Mouse (Mus musculus) neural tube, embryonic 11.5 days (tissue): ENCODE results near the gene Pon2. TPM values are rescaled to one million over a fixed set of nuclear protein-coding genes. Genes with fewer than 3 reads are reported as not detected.

Source experiments
- ATAC-seq: fragments of 200-750 bp; cut with Nextera tagmentation; 2 replicates; pipeline ENCODE4 v1.8.0; 2017; ENCODE audit warnings: moderate number of reproducible peaks, mild to moderate bottlenecking, moderate TSS enrichment, moderate library complexity; ENCODE audit not compliant: insufficient read depth, low FRiP score, low TSS enrichment
- DNase-seq: peaks from one replicate; pipeline ENCODE4 v3.0.0-alpha.2; 2015; ENCODE audit warnings: low spot score
- H3K27ac ChIP-seq: fragments of 300-500 bp; sonication (generic); 2 replicates; pipeline ENCODE4 v1.5.1; 2014; ENCODE audit warnings: low read depth, mild to moderate bottlenecking, low read length
- H3K27me3 ChIP-seq: fragments of 300-500 bp; sonication (generic); 2 replicates; pipeline ENCODE4 v1.6.1; 2014; ENCODE audit warnings: mild to moderate bottlenecking, low read length, mixed read lengths; ENCODE audit not compliant: control insufficient read depth, insufficient read depth
- H3K36me3 ChIP-seq: fragments of 300-500 bp; sonication (generic); 2 replicates; pipeline ENCODE4 v1.6.1; 2014; ENCODE audit warnings: mild to moderate bottlenecking, low read length, moderate library complexity, mixed read lengths; ENCODE audit not compliant: control insufficient read depth, insufficient read depth
- H3K4me1 ChIP-seq: fragments of 300-500 bp; sonication (generic); 2 replicates; pipeline ENCODE4 v1.6.1; 2014; ENCODE audit warnings: low read length, mixed read lengths; ENCODE audit not compliant: control insufficient read depth, insufficient read depth
- H3K4me2 ChIP-seq: fragments of 300-500 bp; sonication (generic); 2 replicates; pipeline ENCODE4 v1.6.1; 2014; ENCODE audit warnings: low read depth, mild to moderate bottlenecking, moderate library complexity
- H3K4me3 ChIP-seq: fragments of 300-500 bp; sonication (generic); 2 replicates; pipeline ENCODE4 v1.5.1; 2014; ENCODE audit warnings: low read depth, low read length
- H3K9ac ChIP-seq: fragments of 300-500 bp; sonication (generic); 2 replicates; pipeline ENCODE4 v1.6.1; 2014; ENCODE audit warnings: mild to moderate bottlenecking, low read length
- H3K9me3 ChIP-seq: fragments of 300-500 bp; sonication (generic); 2 replicates; pipeline ENCODE4 v1.6.1; 2016; ENCODE audit warnings: low read length; ENCODE audit not compliant: control insufficient read depth
- WGBS: fragments of 180-500 bp; shearing (Covaris S2); extraction: QIAGEN DNeasy Blood & Tissue Kit; methylation state at CpG from one replicate; pipeline ENCODE4 v1.1.7; 2014; 5-methylcytosine and 5-hydroxymethylcytosine counted together
- polyA plus RNA-seq: library from polyadenylated mRNA; unstranded; fragments of >200 nt; fragmentation: Nextera tagmentation; extraction: Ambion mirVana; gene quantifications from 2 replicates; pipeline ENCODE4 v1.2.1, GENCODE M21; 2014

The Pon2 gene
- polyA plus RNA-seq, 1 experiment from 2014 or later, result 25.9 TPM

- Histone ChIP-seq H3K4me2 (no peak overlapping the region), H3K9ac (no peak overlapping the region), H3K27ac (no peak overlapping the region), H3K4me3 (no peak overlapping the region), H3K9me3 (no peaks in the 10 kb centered on the region), H3K27me3 (no peaks in the 10 kb centered on the region), H3K4me1 (no peaks in the 10 kb centered on the region), H3K36me3 (no peaks in the 10 kb centered on the region)
- no peak for DNase-seq
- 94% methylated on average over 2 of the region's 2 CpGs for WGBS
- no peak for ATAC-seq
Observed at GRCm38 (mm10) chr6:5254869-5255268, 43.4 kb downstream of the Pon2 start.

- Histone ChIP-seq H3K4me3 (no peak overlapping the region), H3K9me3 (no peaks in the 10 kb centered on the region), H3K4me1 (no peaks in the 10 kb centered on the region), H3K27ac (no peak overlapping the region), H3K9ac (no peak overlapping the region), H3K4me2 (no peak overlapping the region), H3K27me3 (no peaks in the 10 kb centered on the region), H3K36me3 (no peaks in the 10 kb centered on the region)
- 85% methylated on average over 6 of the region's 6 CpGs for WGBS
- DNase-seq (no peak), ATAC-seq (no peak)
Observed at GRCm38 (mm10) chr6:5245926-5246325, 52.3 kb downstream of the Pon2 start.

GRCm38 (mm10) chr6:5238799-5239198 lies 59.5 kb downstream of the Pon2 start:
- Histone ChIP-seq H3K4me2 (no peak overlapping the region), H3K27ac (no peak overlapping the region), H3K27me3 (no peaks in the 10 kb centered on the region), H3K9ac (no peak overlapping the region), H3K4me3 (no peak overlapping the region), H3K4me1 (no peaks in the 10 kb centered on the region), H3K9me3 (no peaks in the 10 kb centered on the region), H3K36me3 (no peaks in the 10 kb centered on the region)
- DNase-seq (no peak), ATAC-seq (no peak)
- WGBS, result 95% methylated on average over 3 of the region's 3 CpGs

GRCm38 (mm10) chr6:5237510-5237909 lies 60.7 kb downstream of the Pon2 start:
- Histone ChIP-seq H3K4me3 (no peak overlapping the region), H3K4me2 (no peak overlapping the region), H3K27me3 (no peaks in the 10 kb centered on the region), H3K9me3 (no peaks in the 10 kb centered on the region), H3K4me1 (no peaks in the 10 kb centered on the region), H3K27ac (no peak overlapping the region), H3K36me3 (no peaks in the 10 kb centered on the region), H3K9ac (no peak overlapping the region)
- no peak for DNase-seq
- 93% methylated on average over 4 of the region's 4 CpGs for WGBS
- ATAC-seq, result no peak

GRCm38 (mm10) chr6:5236843-5237371 lies 61.3 kb downstream of the Pon2 start:
- H3K36me3 ChIP-seq, result no peaks in the 10 kb centered on the region
- H3K9me3 ChIP-seq, result no peaks in the 10 kb centered on the region
- no peaks in the 10 kb centered on the region for H3K27me3 ChIP-seq
- H3K4me2 ChIP-seq, result no peak overlapping the region
- H3K27ac ChIP-seq, result no peak overlapping the region
- DNase-seq (no peak), ATAC-seq (no peak)
- no peak overlapping the region for H3K4me3 ChIP-seq
- WGBS, result 90% methylated on average over 8 of the region's 8 CpGs
- H3K9ac ChIP-seq, result no peak overlapping the region
- no peaks in the 10 kb centered on the region for H3K4me1 ChIP-seq

- no peaks in the 10 kb centered on the region for H3K9me3 ChIP-seq
- H3K9ac ChIP-seq, result no peak overlapping the region
- ATAC-seq (no peak), DNase-seq (no peak)
- no peaks in the 10 kb centered on the region for H3K36me3 ChIP-seq
- no peaks in the 10 kb centered on the region for H3K4me1 ChIP-seq
- H3K4me3 ChIP-seq, result no peak overlapping the region
- no peaks in the 10 kb centered on the region for H3K27me3 ChIP-seq
- WGBS, result 84% methylated on average over 3 of the region's 3 CpGs
- no peak overlapping the region for H3K4me2 ChIP-seq
- no peak overlapping the region for H3K27ac ChIP-seq
Observed at GRCm38 (mm10) chr6:5234563-5234962, 63.7 kb downstream of the Pon2 start.

- no peaks in the 10 kb centered on the region for H3K36me3 ChIP-seq
- no peak for ATAC-seq
- H3K4me1 ChIP-seq, result no peaks in the 10 kb centered on the region
- 88% methylated on average over 1 of the region's 1 CpGs for WGBS
- no peak overlapping the region for H3K27ac ChIP-seq
- no peaks in the 10 kb centered on the region for H3K9me3 ChIP-seq
- H3K9ac ChIP-seq, result no peak overlapping the region
- no peak for DNase-seq
- no peaks in the 10 kb centered on the region for H3K27me3 ChIP-seq
- H3K4me2 ChIP-seq, result no peak overlapping the region
- no peak overlapping the region for H3K4me3 ChIP-seq
Observed at GRCm38 (mm10) chr6:5233812-5234211, 64.4 kb downstream of the Pon2 start.

GRCm38 (mm10) chr6:5232022-5232421 lies 66.2 kb downstream of the Pon2 start:
- 92% methylated on average over 4 of the region's 4 CpGs for WGBS
- Histone ChIP-seq H3K4me1 (no peaks in the 10 kb centered on the region), H3K4me2 (no peak overlapping the region), H3K9me3 (no peaks in the 10 kb centered on the region), H3K4me3 (no peak overlapping the region), H3K9ac (no peak overlapping the region), H3K36me3 (no peaks in the 10 kb centered on the region), H3K27me3 (no peaks in the 10 kb centered on the region), H3K27ac (no peak overlapping the region)
- ATAC-seq (no peak), DNase-seq (no peak)

- Histone ChIP-seq H3K36me3 (no peaks in the 10 kb centered on the region), H3K27ac (no peak overlapping the region), H3K27me3 (no peaks in the 10 kb centered on the region), H3K4me1 (no peaks in the 10 kb centered on the region), H3K9ac (no peak overlapping the region), H3K9me3 (no peaks in the 10 kb centered on the region), H3K4me3 (no peak overlapping the region), H3K4me2 (no peak overlapping the region)
- 90% methylated on average over 5 of the region's 5 CpGs for WGBS
- ATAC-seq, result no peak
- DNase-seq, result no peak
Observed at GRCm38 (mm10) chr6:5230261-5230660, 68.0 kb downstream of the Pon2 start.
